Mouse (Mus musculus) embryonic facial prominence, embryonic 14.5 days (tissue): Measurements from ENCODE around the gene Cyp2d40. TPM values are rescaled to one million over a fixed set of nuclear protein-coding genes. Genes with fewer than 3 reads are reported as not detected.

ENCODE experiments used
- ATAC-seq: fragments of 200-750 bp; cut with Nextera tagmentation; 2 replicates; pipeline ENCODE4 v1.8.0; 2017; ENCODE audit warnings: low read depth, moderate number of reproducible peaks, moderate TSS enrichment
- DNase-seq: peaks from one replicate; pipeline ENCODE4 v3.0.0-alpha.2; 2015; ENCODE audit warnings: low spot score
- H3K27ac ChIP-seq: fragments of 300-500 bp; sonication (generic); replicated peaks from 2 replicates; pipeline ENCODE4 v1.5.1; 2014; ENCODE audit warnings: low read depth, mild to moderate bottlenecking, low read length, moderate library complexity
- H3K27me3 ChIP-seq: fragments of 300-500 bp; sonication (generic); replicated peaks from 2 replicates; pipeline ENCODE4 v1.6.1; 2014; ENCODE audit warnings: low read length; ENCODE audit not compliant: control insufficient read depth, insufficient read depth
- H3K36me3 ChIP-seq: fragments of 300-500 bp; sonication (generic); 2 replicates; pipeline ENCODE4 v1.6.1; 2014; ENCODE audit warnings: low read length, mixed read lengths; ENCODE audit not compliant: control insufficient read depth, insufficient read depth
- H3K4me1 ChIP-seq: fragments of 300-500 bp; sonication (generic); 2 replicates; pipeline ENCODE4 v1.6.1; 2014; ENCODE audit warnings: antibody characterized with exemption, low read length; ENCODE audit not compliant: control insufficient read depth, insufficient read depth
- H3K4me2 ChIP-seq: fragments of 300-500 bp; sonication (generic); 2 replicates; pipeline ENCODE4 v1.6.1; 2014; ENCODE audit warnings: low read depth, mild to moderate bottlenecking, low read length, moderate library complexity, mixed read lengths
- H3K4me3 ChIP-seq: fragments of 300-500 bp; sonication (generic); 2 replicates; pipeline ENCODE4 v1.5.1; 2014; ENCODE audit warnings: low read depth, mild to moderate bottlenecking, low read length
- H3K9ac ChIP-seq: fragments of 300-500 bp; sonication (generic); 2 replicates; pipeline ENCODE4 v1.6.1; 2014; ENCODE audit warnings: low read depth, mild to moderate bottlenecking, low read length, moderate library complexity, mixed read lengths
- H3K9me3 ChIP-seq: fragments of 300-500 bp; sonication (generic); 2 replicates; pipeline ENCODE4 v1.6.1; 2016; ENCODE audit warnings: low read length; ENCODE audit not compliant: control insufficient read depth
- WGBS: fragments of 180-500 bp; shearing (Covaris S2); extraction: QIAGEN DNeasy Blood & Tissue Kit; methylation state at CpG from one replicate; pipeline ENCODE4 v1.1.7; 2014; 5-methylcytosine and 5-hydroxymethylcytosine counted together
- polyA plus RNA-seq: library from polyadenylated mRNA; unstranded; fragments of >200 nt; fragmentation: Nextera tagmentation; extraction: Ambion mirVana; gene quantifications from 2 replicates; pipeline ENCODE4 v1.2.1, GENCODE M21; 2014

The Cyp2d40 gene
- not detected in 2 replicates for polyA plus RNA-seq

DNA sequence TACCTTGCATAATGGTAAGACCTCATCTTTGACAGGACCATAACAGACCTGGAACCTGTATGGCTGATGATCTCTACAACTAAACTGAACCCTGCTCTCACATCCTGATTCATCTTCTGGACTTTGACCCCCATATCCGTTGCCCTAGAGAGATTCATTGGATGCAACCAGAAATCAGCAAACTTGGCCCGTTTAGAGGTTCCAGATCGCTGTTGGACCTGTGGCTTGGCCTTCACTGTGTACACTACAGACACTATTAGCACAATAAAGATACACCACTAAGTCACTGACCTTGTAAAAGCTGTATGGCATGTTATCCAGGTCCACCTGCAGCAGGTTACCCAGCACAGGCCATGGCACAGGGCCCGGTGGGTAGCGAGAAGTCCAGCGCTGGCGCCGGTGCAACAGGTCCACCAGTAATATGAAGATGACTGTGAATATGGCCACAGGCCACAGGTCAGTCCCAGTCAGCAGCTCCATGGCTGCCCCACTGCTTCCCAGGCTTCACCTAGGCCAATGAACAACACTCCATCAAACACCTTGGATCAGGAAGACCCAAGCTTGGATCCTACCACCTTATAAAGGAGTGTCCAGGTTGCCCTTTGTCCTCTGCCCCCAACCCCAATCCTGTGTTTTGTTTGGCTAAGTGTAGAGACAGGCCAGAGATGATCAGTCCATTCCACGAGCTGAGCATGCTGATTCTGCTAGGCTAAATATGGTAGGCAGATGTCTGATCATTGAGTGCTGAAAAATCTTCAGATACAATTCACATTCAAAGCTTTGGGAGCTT lies at the start of gene Cyp2d40:
Gene Cyp2d40, minus strand, starts transcription at position 553 of the 790 bp plus-strand sequence.
- 91% methylated on average over 9 of the region's 9 CpGs for WGBS
- H3K27ac ChIP-seq = no peak within 1 kb of the TSS
- H3K4me3 ChIP-seq = no peak within 1 kb of the TSS
- H3K4me1 ChIP-seq = no peaks in the 10 kb centered on the region
- ATAC-seq (no peak), DNase-seq (no peak)
- no peaks in the 10 kb centered on the region for H3K36me3 ChIP-seq
- H3K9me3 ChIP-seq = no peaks in the 10 kb centered on the region
- no peak within 1 kb of the TSS for H3K9ac ChIP-seq
- no peak within 1 kb of the TSS for H3K4me2 ChIP-seq
- H3K27me3 ChIP-seq = no peaks in the 10 kb centered on the region

DNA sequence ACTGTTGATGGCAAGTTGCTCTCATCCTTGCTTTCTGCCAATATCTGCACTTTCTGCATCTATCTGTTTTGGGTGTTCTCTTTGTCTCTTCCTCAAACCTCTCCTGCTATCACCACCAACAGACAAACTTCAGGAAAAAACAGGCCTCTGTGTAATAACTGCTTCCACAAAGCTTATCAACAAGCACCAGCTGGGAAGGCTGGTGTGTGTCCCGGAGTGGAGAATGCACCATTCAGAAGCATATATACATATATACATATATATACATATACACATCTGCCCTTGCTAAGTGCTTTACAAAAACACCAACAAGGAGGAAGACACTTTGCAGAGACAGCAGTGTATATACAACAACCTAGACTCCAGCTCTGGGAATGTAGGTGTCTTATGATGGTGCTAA lies 46.6 kb upstream of the Cyp2d40 start:
- no peaks in the 10 kb centered on the region for H3K27me3 ChIP-seq
- H3K9me3 ChIP-seq = no peaks in the 10 kb centered on the region
- DNase-seq (no peak), ATAC-seq (no peak)
- no peak overlapping the region for H3K9ac ChIP-seq
- H3K4me2 ChIP-seq = no peak overlapping the region
- H3K4me3 ChIP-seq = no peak overlapping the region
- WGBS = 89% methylated on average over 1 of the region's 1 CpGs
- H3K27ac ChIP-seq = no peak overlapping the region
- peaks cover 39% of the 10 kb centered on the region; the same call in 1 of the 2 replicates for H3K36me3 ChIP-seq
- no peaks in the 10 kb centered on the region for H3K4me1 ChIP-seq

DNA sequence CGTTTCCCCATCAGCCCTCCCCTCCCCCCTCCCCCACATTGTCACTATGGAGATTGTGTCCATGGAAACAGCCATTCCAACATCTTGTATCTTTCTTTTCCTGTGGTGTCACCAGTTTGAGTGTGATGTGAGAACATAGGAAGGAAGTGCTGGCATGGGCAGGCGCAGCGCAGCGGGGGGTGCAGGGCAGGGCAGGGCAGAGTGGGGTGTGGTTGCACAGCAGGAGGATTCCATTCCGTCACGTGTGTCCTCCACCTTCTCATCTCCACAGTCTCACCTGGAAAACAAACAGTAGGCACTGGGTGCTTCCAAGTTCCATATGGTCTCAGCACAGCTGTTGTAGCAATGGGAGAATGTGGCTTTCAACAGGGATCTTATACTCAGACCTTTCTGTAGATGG lies 45.5 kb upstream of the Cyp2d40 start:
- Histone ChIP-seq H3K4me1 (no peaks in the 10 kb centered on the region), H3K9ac (no peak overlapping the region), H3K36me3 (peaks cover 34% of the 10 kb centered on the region; the same call in 1 of the 2 replicates), H3K4me2 (no peak overlapping the region), H3K9me3 (no peaks in the 10 kb centered on the region), H3K4me3 (no peak overlapping the region), H3K27ac (no peak overlapping the region), H3K27me3 (no peaks in the 10 kb centered on the region)
- WGBS = 83% methylated on average over 6 of the region's 6 CpGs
- ATAC-seq (no peak), DNase-seq (no peak)

DNA sequence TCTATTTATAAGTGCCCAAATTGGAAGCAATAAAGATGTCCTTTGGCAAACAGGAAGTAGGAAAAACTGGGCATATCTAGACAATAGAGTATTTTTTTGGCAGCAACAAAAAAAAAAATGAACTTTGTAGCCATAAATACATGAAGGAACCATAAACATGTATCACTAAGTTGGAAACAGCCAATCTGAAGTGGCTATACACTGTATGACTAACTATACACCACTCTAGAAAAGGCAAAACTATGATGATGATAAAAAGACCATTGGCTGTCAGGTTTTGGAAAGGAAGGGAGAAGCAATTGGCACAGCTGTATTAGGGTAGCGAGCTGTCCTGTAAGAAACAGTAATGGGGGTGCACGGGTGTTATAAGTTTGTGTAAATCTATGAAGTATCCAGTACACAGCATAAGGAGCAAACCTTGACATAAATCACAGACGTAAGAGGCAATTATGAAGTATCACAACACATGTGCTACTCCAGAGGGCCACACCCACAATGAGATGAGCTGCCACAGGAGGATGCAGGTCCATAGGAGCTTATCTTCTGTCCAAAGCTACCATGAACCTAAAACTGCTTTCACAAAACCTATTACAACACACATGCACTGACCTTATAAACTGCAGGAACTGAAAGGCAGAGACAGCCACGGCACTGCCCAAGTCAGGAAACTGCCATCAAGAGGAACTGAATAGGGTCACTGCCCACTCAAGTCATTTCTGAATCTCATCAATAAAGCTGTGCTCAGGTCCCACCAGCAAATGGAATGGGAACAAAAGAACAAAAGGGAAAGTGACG lies 43.2 kb upstream of the Cyp2d40 start:
- peaks cover 23% of the 10 kb centered on the region; the same call in 1 of the 2 replicates for H3K36me3 ChIP-seq
- H3K4me1 ChIP-seq = no peaks in the 10 kb centered on the region
- H3K4me3 ChIP-seq = no peak overlapping the region
- no peak overlapping the region for H3K9ac ChIP-seq
- ATAC-seq (no peak), DNase-seq (no peak)
- no peaks in the 10 kb centered on the region for H3K27me3 ChIP-seq
- H3K27ac ChIP-seq = no peak overlapping the region
- no peaks in the 10 kb centered on the region for H3K9me3 ChIP-seq
- no peak overlapping the region for H3K4me2 ChIP-seq
- WGBS = 78% methylated on average over 5 of the region's 5 CpGs

DNA sequence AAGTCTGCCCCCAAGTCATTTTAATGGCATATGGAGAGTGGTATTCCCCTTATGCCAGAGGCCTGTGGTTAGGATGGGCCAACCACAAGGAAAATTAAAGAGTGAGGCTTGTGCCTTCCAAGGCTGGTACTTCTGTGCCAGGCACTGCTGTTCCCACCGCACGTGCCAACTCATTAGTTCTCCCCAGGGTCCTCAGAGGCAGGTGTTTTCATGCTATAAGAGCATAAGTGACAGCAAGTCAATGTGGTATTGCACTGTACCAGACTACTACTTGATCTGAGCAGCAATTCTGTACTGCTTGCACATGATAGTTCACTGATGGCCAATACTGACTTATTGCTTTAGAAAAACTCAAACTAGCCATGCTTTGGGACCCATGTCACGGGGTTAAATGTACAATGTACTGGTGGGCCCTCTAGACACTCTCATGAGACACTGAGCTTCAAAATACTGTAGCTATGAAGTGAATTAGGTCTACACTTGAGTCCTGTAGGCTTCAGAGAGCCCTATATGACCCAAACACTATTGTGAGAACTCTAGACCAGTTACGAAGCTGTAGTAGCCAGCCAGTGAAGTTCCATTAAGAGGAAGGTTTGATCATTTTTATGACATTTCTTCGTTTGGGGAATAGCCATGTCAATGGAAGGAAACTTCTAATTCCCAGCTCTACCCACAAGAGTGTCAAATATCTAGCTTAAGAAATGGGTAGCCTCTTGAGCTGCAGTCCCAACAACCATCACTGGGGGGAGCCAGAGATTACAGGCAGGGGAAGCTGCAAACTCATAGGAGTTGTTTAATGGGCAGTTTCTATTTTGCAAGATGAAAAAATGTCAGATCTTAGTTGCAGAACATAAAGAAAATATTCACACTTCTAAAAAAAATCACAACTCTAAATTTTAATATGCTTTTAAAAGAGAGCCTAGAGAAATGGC lies 41.0 kb upstream of the Cyp2d40 start:
- Histone ChIP-seq H3K4me3 (no peak overlapping the region), H3K9ac (no peak overlapping the region), H3K27me3 (no peaks in the 10 kb centered on the region), H3K9me3 (no peaks in the 10 kb centered on the region), H3K4me2 (no peak overlapping the region), H3K27ac (no peak overlapping the region), H3K36me3 (peaks cover 3% of the 10 kb centered on the region; the same call in 1 of the 2 replicates), H3K4me1 (no peaks in the 10 kb centered on the region)
- DNase-seq = peak; percentile 54
- WGBS = 66% methylated on average over 5 of the region's 5 CpGs
- no peak for ATAC-seq

DNA sequence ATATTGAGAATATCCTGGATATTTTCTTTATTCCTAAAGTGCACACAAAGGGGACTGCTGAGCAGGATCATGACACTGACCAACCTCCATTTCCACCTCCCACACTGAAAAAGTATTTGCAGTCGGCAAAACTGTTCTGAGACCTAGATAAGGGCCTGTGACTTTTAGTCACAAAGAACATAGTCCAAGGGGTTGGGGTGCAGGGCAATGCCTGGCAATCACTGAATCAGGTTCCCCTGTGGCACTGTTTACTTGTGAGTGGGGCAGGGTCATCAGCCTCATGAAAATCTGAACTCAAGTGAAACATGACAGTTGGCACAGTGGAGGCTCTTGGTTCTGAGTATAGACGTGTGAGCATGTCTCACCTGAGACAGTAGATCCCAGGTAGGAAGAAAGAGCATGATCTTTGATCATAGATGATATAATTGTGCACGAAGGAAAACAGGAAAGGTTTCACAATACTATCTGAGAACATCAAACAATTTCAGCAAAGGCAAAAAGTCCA lies 32.0 kb upstream of the Cyp2d40 start:
- no peak for ATAC-seq

DNA sequence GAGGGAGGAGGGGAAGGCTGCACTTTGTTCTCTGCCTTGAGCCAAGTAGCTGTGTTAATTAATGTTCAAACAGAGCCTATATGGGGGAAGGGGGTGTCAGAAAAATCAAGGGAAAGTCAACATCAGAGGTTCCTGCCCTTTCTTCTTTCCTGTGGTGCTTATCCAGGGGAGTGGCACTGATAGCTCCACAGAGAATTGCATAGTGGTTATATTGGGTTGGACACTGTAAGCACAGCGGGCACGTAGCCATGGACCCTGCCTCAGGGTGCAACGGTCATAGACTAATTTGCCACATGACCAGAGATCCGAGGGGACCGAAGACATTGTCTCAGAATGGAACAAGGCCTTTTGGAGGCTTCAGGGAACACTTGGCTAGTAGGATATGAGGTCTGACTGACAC lies 30.3 kb upstream of the Cyp2d40 start, which contains the start of gene Cyp2d26:
Gene Cyp2d26, minus strand, starts transcription at position 18 of the 400 bp plus-strand sequence.
- no peak within 1 kb of the TSS for H3K4me3 ChIP-seq
- no peaks in the 10 kb centered on the region for H3K36me3 ChIP-seq
- H3K9me3 ChIP-seq = no peaks in the 10 kb centered on the region
- WGBS = 88% methylated on average over 5 of the region's 5 CpGs
- H3K27ac ChIP-seq = no peak within 1 kb of the TSS
- ATAC-seq (no peak), DNase-seq (no peak)
- no peak within 1 kb of the TSS for H3K4me2 ChIP-seq
- no peaks in the 10 kb centered on the region for H3K4me1 ChIP-seq
- H3K9ac ChIP-seq = no peak within 1 kb of the TSS
- H3K27me3 ChIP-seq = no peaks in the 10 kb centered on the region

More for the DNA sequence above, 32.0 kb upstream of the Cyp2d40 start:
- DNase-seq = no peak
- Histone ChIP-seq H3K27ac (no peak overlapping the region), H3K27me3 (no peaks in the 10 kb centered on the region), H3K9ac (no peak overlapping the region), H3K9me3 (no peaks in the 10 kb centered on the region), H3K4me1 (no peaks in the 10 kb centered on the region), H3K4me2 (no peak overlapping the region), H3K36me3 (no peaks in the 10 kb centered on the region), H3K4me3 (no peak overlapping the region)
- 69% methylated on average over 3 of the region's 3 CpGs for WGBS

DNA sequence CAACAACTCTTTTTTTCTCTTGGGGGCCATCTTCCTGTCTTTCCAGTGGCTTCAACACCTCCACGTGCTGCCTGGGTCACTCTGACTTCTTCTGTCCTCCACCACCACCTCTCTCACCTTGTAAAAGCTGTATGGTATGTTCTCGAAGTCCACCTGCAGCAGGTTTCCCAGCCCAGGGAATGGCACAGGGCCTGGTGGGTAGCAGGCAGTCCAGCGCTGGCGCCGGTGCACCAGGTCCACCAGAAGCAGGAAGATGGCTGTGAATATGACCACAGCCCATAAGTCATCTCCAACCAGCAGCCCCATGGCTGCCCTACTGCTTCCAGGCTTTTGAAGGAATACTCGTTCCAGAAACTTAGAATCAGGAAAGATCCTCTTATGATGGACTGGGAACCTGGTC lies 29.9 kb upstream of the Cyp2d40 start:
- Histone ChIP-seq H3K9ac (no peak overlapping the region), H3K36me3 (no peaks in the 10 kb centered on the region), H3K27me3 (no peaks in the 10 kb centered on the region), H3K4me1 (no peaks in the 10 kb centered on the region), H3K9me3 (no peaks in the 10 kb centered on the region), H3K4me2 (no peak overlapping the region), H3K27ac (no peak overlapping the region), H3K4me3 (no peak overlapping the region)
- DNase-seq = no peak
- WGBS = 86% methylated on average over 6 of the region's 6 CpGs
- no peak for ATAC-seq
